Mouse (Mus musculus): ENCODE results near the gene Dgat2.

The Dgat2 gene

DNA sequence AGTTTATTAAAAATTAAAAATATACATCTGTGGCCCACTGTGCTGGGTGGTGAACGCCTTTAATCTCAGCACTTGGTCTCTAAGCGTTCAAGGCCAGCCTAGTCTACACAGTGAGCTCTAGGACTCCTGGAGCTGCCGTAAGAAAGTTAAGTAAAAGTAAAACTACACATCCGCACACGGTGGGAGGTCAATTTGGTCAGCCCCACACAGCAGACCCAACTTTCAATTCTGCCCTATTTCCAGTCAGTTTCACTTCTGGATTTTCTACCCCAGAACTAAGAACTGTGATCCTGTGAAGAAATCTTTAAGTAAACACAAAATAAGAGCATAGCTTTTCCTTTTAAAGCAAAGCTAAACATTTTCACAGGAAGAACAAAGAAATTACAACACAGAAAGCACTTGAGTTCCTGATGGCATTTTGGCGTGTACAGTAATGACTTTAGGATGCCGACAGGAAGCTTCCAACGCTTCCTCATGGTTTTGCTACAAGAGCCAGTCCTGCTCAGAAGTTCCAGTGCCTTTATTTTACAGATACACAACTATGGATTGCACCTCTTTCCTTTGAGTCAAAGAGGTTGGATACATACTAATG lies 48.6 kb downstream of the Dgat2 start:
- no peak for DNase-seq

DNA sequence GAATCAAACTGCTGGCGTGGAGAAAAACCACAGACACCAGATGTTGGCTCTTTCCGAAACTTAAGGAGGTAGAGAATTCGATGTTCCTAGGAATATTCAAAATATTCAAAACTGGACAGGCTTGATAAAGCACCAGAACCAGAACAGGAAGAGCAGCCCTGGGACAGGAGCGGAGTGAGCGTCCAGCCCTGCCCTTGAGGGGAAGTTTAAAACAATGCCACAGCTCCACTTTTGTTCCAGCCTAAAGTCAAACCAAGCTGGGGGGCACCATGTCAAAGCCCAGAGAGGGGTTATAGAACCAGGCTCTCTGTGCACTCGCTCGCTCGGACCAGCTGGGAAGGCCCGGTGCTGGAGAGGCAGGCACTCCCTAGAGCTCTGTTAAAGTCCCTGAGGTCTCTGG lies 49.9 kb downstream of the Dgat2 start:
- no peak for DNase-seq

DNA sequence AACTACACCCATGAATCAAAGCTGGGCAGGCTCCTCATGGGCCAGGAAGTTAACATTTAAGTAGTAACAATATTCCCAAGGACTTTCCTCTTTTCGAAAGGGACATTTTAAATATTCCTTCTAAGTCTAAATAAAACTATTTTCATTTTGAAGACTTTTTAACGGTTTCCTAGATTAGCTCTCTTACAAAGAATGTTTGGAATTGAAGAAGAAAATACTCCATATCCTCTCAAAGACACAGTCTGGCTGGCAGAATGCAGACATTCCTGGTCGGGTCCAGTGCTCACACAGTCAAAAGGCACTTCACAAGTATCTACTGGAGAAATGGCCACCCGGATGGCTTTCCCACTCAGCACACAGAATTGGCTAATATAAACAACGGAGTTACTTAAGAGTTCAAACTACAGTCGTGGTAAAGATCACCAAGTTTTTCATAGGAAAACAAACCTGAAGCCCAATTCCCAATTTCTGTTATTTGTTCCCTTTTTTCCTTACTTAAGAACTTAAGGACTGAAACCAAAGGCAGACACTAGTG lies 50.6 kb downstream of the Dgat2 start:
- no peak for DNase-seq

DNA sequence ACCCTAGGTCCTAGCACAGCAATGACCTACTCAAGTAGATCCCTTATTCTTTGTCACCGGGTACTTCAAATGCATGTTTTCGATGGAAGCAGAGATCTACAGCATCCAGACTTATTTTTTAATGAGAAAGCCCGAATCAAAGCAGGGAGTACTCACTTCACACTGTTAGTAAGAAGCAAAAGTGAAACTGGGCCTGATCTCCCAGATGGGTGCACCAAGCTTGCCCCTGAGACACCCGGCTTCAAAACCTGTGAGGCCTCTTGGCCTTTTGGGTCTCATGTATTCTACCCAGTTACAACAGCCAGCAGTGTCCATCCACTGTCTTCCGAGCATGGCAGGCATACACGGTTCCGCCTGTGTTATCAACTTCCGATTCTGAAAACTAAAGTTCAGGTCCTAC lies 53.6 kb downstream of the Dgat2 start:
- DNase-seq: no peak

DNA sequence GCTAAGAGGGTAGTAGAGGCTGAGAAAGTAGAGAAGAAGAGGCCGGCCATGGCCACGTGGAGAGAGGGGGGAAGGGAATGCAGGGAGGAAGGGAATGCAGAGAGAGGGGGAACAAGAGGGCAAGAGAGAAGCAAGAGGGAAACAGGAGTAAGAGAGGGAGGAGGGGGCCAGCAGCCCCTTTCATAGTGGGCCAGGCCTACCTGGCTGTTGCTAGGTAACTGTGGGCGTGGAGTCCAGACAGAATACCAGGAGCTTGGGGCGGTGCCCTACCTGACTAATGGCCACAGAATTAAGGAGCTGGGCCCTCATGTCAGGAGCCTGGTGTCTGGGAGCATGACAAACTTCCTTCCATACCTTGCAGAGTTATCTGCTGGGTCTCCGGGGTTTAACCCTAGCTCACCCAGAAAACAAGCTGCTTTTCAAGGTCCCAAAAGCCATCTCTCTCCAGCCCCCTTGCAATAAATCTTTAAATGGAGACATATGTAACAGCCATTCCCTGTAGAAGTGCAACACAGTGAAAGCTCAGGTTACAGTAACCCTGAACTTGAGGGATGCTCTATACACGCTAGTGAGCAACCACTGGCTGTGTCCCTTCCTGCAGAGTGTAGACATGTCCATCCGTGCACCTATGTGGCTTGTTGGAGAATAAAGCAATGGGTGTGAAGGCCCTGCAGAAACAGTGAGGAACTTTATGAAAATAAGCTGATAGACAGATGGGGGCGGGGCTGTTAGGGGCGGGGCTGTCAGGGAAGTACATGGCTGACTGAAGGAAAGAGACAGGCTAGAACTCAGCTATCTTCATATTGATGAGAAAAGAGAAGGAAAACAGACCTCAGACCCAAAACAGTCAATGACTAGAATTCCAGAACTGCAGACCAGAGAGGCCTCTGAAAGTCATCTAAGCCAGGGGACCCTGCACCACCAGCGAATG lies 54.2 kb downstream of the Dgat2 start:
- no peak for DNase-seq

DNA sequence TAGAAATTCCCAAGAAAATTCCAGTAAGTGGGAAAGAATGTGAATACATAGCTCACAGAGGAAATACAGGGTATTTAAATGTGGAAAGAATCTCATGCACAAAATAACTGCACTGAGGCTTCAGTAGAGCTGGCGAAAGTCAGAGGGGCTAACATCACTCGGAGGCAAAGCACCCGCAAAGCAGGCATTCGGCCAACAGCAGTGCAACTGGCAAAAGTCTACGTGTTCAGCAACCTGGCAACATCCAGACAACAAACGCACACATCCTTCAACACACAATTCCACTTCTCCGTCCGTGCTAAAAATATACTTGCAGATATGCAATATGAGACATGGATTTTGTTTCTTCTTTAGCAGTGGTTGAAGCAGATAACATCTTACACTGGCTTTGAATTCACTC lies 56.5 kb downstream of the Dgat2 start:
- no peak for DNase-seq

DNA sequence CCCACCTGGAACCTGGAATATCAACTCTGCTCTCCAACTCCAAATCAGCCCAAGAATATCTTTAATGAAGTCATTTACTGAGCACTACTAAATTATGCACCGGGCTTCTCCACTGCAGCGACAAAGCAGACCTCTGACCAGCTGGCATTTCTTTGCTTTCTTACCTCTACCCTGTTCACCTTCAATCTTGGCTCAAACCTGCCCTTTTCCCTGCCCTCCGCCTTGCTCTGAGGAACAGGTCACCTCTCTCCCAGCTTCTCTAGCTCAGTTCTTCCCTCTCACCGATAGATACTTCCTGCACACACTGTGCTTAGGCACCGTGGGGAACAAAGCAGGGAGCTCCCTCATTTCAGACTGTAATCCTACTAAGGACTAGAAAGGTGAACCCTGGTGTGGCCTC lies 59.9 kb downstream of the Dgat2 start:
- no peak for DNase-seq

DNA sequence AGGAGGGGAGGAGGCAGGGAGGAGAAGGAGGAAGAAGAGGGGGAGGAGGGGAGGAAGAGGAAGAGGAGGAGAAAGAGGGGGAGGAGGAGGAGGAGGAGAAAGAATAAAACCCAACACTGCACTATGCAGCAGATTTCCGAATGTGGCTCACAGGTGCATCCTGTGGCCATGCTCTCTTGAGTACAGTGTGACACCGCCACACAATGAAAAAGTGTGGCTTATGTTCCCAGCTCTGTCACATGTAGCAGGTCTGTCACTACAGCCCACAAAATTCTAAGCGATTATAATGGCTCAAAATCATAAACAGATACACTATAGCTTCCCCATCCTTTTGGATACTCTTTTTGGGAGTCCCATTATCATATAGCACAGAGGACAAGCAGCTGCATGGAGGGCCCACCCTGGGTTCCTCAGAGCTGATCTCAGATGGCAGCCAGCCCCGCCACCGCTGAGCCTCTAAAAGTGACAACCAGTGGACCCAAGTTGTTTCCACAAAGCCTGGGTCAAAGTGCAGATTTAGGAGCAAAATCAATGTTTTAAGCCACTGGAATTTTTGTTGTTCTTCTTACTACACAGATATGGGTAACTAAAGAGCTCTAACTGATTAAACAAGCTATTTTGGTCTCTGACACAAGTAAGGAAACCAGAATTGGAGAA lies 61.5 kb downstream of the Dgat2 start:
- no peak for DNase-seq

DNA sequence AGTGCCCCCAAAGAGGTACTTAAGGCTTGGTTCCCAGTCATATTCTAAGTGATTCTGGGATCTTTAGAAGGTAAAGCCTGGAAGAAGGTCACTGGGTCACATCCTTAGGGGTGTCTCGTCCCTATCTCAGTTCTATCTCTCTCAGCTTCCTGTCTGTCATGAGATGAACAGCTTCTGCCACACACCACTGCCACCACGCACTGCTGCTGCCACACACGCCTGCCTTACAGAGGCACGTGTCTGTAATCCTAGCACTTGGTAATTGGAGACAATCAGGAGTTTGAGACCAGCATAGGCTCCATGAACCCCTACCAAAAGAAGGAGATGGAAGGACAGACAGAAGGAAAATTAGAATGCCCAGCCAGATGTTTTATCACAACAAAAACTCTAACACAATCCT lies 62.4 kb downstream of the Dgat2 start:
- no peak for DNase-seq

DNA sequence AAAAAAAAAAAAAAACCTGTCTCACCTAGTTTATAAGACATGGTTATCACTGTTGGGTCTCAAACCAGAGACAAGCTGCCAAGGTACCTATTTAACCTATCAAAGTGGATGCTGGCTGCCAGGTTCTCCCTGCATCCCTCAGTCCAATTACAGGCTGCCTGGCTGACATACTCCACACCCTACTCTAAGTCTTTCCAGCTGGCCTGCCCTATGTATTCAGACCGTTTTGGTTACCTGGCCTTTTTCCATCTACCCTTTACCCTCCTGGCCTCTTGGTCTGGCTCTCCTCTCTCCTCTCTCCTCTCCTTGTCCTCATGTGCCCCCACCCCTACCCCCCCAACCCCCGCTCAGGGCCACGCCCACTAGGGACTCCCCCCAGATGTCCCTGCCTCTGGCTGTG lies 65.7 kb downstream of the Dgat2 start:
- no peak for DNase-seq

DNA sequence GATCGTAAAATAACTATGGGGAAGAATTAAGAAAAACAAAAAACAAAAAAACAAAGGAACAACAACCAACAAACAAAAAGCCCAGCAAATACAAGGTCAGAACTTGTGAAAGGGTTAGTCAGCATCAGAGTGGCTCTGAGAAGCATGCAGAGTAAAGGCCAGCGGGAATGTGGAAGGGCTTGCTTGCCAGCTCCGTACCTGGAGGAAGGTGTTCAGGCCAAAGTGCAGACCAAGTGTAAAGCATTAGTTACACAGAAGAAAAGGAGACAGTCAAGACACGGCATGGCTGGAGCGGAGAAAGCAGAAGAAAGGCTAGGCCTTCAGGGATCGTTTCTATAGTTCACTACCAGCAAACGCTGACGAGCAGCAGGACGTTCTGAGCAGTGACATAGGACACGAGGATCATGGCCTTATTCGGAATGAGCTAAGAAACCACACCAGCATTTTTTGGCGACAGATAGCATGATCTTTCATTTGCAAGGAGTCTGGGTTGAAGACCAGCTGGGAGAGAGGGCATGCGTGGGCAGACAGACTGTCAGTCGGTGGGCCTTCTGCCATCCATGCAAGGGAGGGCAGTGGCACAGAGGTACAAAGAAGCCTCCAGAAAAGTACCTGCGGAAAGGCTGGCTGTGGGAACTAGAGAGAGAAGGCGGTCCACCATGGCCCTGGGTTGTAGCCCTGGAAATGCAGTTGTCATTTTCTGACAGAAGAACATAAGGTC lies 68.4 kb downstream of the Dgat2 start:
- peak; percentile 54 for DNase-seq

DNA sequence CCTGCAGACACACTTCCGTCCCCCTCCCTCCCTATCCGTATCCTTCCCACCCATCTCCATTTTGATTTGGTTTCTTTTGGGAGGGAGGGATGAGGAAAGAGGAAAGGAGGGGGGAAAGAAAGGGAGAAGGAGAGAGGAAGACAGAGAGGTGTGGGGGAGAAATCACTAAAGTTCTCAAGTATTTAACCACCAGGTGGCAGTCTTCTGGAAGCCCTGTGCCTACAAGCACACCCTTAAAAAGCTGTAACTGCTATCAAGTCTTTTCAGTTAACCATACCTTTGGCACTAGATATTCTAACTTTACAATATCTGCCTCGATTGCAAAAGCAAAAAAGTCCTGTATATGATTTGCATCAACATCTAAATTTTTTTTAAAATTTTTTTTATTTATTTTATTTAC lies 75.0 kb downstream of the Dgat2 start:
- DNase-seq: no peak

DNA sequence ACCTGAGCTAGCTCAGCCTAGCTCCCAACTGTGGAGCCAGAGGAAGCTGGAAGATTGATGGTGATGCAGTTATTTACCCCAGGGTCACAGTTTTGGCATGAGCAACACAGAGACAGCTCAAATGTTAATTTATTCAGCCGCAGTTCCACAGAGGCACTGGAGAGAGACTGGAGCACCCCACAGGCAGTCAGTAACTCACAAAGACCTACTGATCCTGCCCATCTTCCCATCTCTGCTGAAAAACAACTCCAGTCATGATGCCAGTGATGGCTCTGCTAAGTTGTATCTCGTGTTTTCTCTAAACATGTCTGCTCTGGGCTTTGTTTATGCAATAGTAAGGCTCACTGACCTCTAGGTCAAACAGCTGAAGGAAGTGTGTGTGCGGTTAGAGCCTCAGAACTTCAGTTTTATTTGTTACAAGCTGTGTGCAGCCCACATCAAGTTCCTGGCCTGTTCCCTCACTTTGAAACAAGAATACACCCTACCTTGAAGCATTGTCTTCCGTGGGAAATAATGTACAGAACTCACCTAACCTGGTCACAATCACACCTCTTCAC lies 75.7 kb downstream of the Dgat2 start:
- no peak for DNase-seq
